Mouse (Mus musculus) lung, postnatal 0 days (tissue): ENCODE data around the gene Ak2. TPM values are rescaled to one million over a fixed set of nuclear protein-coding genes. Genes with fewer than 3 reads are reported as not detected.

Experiments used
- ATAC-seq: fragments of 200-750 bp; cut with Nextera tagmentation; 2 replicates; pipeline ENCODE4 v1.8.0; 2017; ENCODE audit warnings: moderate library complexity
- DNase-seq: peaks from one replicate; pipeline ENCODE4 v3.0.0-alpha.2; 2016; ENCODE audit warnings: low spot score
- H3K27ac ChIP-seq: fragments of 300-500 bp; sonication (generic); 2 replicates; pipeline ENCODE4 v1.5.1; 2014; ENCODE audit warnings: antibody characterized with exemption, mild to moderate bottlenecking, low read length, mixed read lengths
- H3K27me3 ChIP-seq: fragments of 300-500 bp; sonication (generic); replicated peaks from 2 replicates; pipeline ENCODE4 v1.6.1; 2014; ENCODE audit warnings: low read length, mixed read lengths; ENCODE audit not compliant: insufficient read depth
- H3K36me3 ChIP-seq: fragments of 300-500 bp; sonication (generic); 2 replicates; pipeline ENCODE4 v1.6.1; 2014; ENCODE audit warnings: low read length, mixed read lengths; ENCODE audit not compliant: insufficient read depth
- H3K4me1 ChIP-seq: fragments of 300-500 bp; sonication (generic); 2 replicates; pipeline ENCODE4 v1.6.1; 2014; ENCODE audit warnings: antibody characterized with exemption, low read depth, low read length, mixed read lengths; ENCODE audit not compliant: insufficient read depth
- H3K4me2 ChIP-seq: fragments of 300-500 bp; sonication (generic); replicated peaks from 2 replicates; pipeline ENCODE4 v1.6.1; 2014; ENCODE audit warnings: low read depth, mild to moderate bottlenecking, low read length, moderate library complexity, mixed read lengths
- H3K4me3 ChIP-seq: fragments of 300-500 bp; sonication (generic); 2 replicates; pipeline ENCODE4 v1.5.1; 2014; ENCODE audit warnings: low read depth, low read length
- H3K9ac ChIP-seq: fragments of 300-500 bp; sonication (generic); replicated peaks from 2 replicates; pipeline ENCODE4 v1.6.1; 2014; ENCODE audit warnings: low read depth, mild to moderate bottlenecking
- H3K9me3 ChIP-seq: fragments of 300-500 bp; sonication (generic); 2 replicates; pipeline ENCODE4 v1.6.1; 2016; ENCODE audit warnings: low read length, mixed read lengths
- CTCF ChIP-seq: IDR thresholded peaks from 2 replicates; pipeline ENCODE4 v1.5.1; 2016; ENCODE audit warnings: antibody characterized with exemption, mild to moderate bottlenecking
- EP300 ChIP-seq: IDR thresholded peaks from 2 replicates; pipeline ENCODE4 v1.6.1; 2016; ENCODE audit warnings: antibody characterized with exemption, mild to moderate bottlenecking, control low read depth
- WGBS: fragments of 180-500 bp; shearing (Covaris S2); extraction: QIAGEN DNeasy Blood & Tissue Kit; methylation state at CpG from one replicate; pipeline ENCODE4 v1.1.7; 2014; 5-methylcytosine and 5-hydroxymethylcytosine counted together
- polyA plus RNA-seq: library from polyadenylated mRNA; unstranded; fragments of >200 nt; fragmentation: Nextera tagmentation; extraction: Ambion mirVana; gene quantifications from 2 replicates; pipeline ENCODE4 v1.2.1, GENCODE M21; 2015

Ak2 gene
- polyA plus RNA-seq, 1 experiment from 2014 or later = 85.7 TPM

- no peak for TF ChIP-seq CTCF
- Histone ChIP-seq H3K27ac (peak overlapping the region; percentile 28), H3K4me3 (no peak overlapping the region), H3K9ac (no peak overlapping the region), H3K4me1 (0 out of 2 replicates have a peak, but pooled peaks cover 3% of the 10 kb centered on the region), H3K27me3 (no peaks in the 10 kb centered on the region), H3K9me3 (no peaks in the 10 kb centered on the region), H3K36me3 (no peaks in the 10 kb centered on the region), H3K4me2 (no peak overlapping the region)
- DNase-seq = peak; percentile 36
- ATAC-seq = peak; percentile 38
- WGBS = 33% methylated on average over 18 of the region's 18 CpGs
These were observed 21.9 kb upstream of the Ak2 start for GRCm38 (mm10) chr4:128969607-128970416.

GRCm38 (mm10) chr4:128970417-128970807 is 21.3 kb upstream of the Ak2 start:
- Histone ChIP-seq H3K4me3 (no peak overlapping the region), H3K4me1 (0 out of 2 replicates have a peak, but pooled peaks cover 3% of the 10 kb centered on the region), H3K27me3 (no peaks in the 10 kb centered on the region), H3K9ac (no peak overlapping the region), H3K9me3 (no peaks in the 10 kb centered on the region), H3K36me3 (no peaks in the 10 kb centered on the region), H3K27ac (peak overlapping the region; percentile 43), H3K4me2 (0 out of 2 replicates have a peak overlapping the region, but pooled peaks have one; percentile 19)
- TF ChIP-seq CTCF (no peak), EP300 (peak; percentile 59)
- 41% methylated on average over 7 of the region's 8 CpGs for WGBS
- ATAC-seq (peak; percentile 60), DNase-seq (peak; percentile 85)

GRCm38 (mm10) chr4:128971065-128971694 is 20.6 kb upstream of the Ak2 start:
- 38% methylated on average over 14 of the region's 14 CpGs for WGBS
- DNase-seq (peak; percentile 86), ATAC-seq (peak; percentile 37; the same call in 1 of the 2 replicates)
- peak; percentile 85 for TF ChIP-seq CTCF
- TF ChIP-seq EP300 = no peak
- no peaks in the 10 kb centered on the region for H3K36me3 ChIP-seq
- no peak overlapping the region for H3K9ac ChIP-seq
- peak overlapping the region; percentile 43; the same call in 1 of the 2 replicates for H3K27ac ChIP-seq
- H3K4me3 ChIP-seq = no peak overlapping the region
- H3K4me1 ChIP-seq = 0 out of 2 replicates have a peak, but pooled peaks cover 3% of the 10 kb centered on the region
- H3K4me2 ChIP-seq = peak overlapping the region; percentile 19; the same call in 1 of the 2 replicates
- H3K27me3 ChIP-seq = no peaks in the 10 kb centered on the region
- no peaks in the 10 kb centered on the region for H3K9me3 ChIP-seq

GRCm38 (mm10) chr4:128974677-128975076 is 17.1 kb upstream of the Ak2 start:
- TF ChIP-seq EP300 (no peak), CTCF (no peak)
- Histone ChIP-seq H3K4me1 (no peaks in the 10 kb centered on the region), H3K27me3 (no peaks in the 10 kb centered on the region), H3K36me3 (no peaks in the 10 kb centered on the region), H3K4me3 (no peak overlapping the region), H3K4me2 (no peak overlapping the region), H3K9me3 (no peaks in the 10 kb centered on the region), H3K27ac (no peak overlapping the region), H3K9ac (no peak overlapping the region)
- DNase-seq (no peak), ATAC-seq (no peak)
- WGBS = 83% methylated on average over 8 of the region's 8 CpGs

DNA sequence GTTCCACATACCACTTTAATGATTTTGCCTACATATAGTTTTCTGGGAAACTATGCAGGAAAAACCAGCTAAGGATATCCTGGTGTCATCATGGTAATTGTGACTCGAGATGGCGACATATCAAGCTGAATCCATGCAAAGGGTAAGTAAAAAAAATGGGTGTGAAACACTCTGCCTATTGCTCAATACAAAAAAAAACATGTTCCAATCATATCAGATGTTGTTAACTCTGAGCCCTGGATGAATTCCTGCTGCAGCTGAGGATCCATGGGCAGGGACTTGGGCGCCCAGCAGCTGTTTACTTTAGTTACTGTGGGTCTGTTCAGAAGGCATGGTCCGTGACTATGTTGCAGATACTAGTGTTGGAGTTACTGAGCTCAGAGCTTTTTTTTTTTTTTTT is 15.2 kb upstream of the Ak2 start:
- H3K36me3 ChIP-seq = no peaks in the 10 kb centered on the region
- TF ChIP-seq EP300 (no peak), CTCF (no peak)
- no peak overlapping the region for H3K27ac ChIP-seq
- no peak overlapping the region for H3K4me2 ChIP-seq
- DNase-seq (peak; percentile 53), ATAC-seq (no peak)
- H3K9ac ChIP-seq = no peak overlapping the region
- H3K27me3 ChIP-seq = no peaks in the 10 kb centered on the region
- H3K4me3 ChIP-seq = no peak overlapping the region
- H3K4me1 ChIP-seq = no peaks in the 10 kb centered on the region
- H3K9me3 ChIP-seq = no peaks in the 10 kb centered on the region
- 52% methylated on average over 4 of the region's 4 CpGs for WGBS

GRCm38 (mm10) chr4:128977217-128977616 is 14.5 kb upstream of the Ak2 start:
- ATAC-seq (no peak), DNase-seq (no peak)
- Histone ChIP-seq H3K36me3 (no peaks in the 10 kb centered on the region), H3K9ac (no peak overlapping the region), H3K27me3 (no peaks in the 10 kb centered on the region), H3K27ac (no peak overlapping the region), H3K4me2 (no peak overlapping the region), H3K4me1 (no peaks in the 10 kb centered on the region), H3K9me3 (no peaks in the 10 kb centered on the region), H3K4me3 (no peak overlapping the region)
- 53% methylated on average over 3 of the region's 3 CpGs for WGBS
- no peak for TF ChIP-seq EP300
- no peak for TF ChIP-seq CTCF
